Mouse (Mus musculus) NIH3T3 (cell line): ENCODE measurements around the gene 4921524J17Rik.
A peak's percentile ranks its signal among the peaks of the same experiment; 100 is the strongest.

ENCODE experiments used
- DNase-seq: peaks from one replicate; pipeline ENCODE4 v3.0.0-alpha.2; 2012; ENCODE audit warnings: low read depth

The 4921524J17Rik gene

GRCm38 (mm10) chr8:85441564-85441963 lies 8.9 kb upstream of the 4921524J17Rik start:
- no peak for DNase-seq

- no peak for DNase-seq
These were observed 3.1 kb upstream of the 4921524J17Rik start for GRCm38 (mm10) chr8:85435736-85436135.

- no peak for DNase-seq
These were observed 2.2 kb upstream of the 4921524J17Rik start for GRCm38 (mm10) chr8:85434817-85435216.

GRCm38 (mm10) chr8:85433017-85433393 lies 372 bp upstream of the 4921524J17Rik start:
- no peak for DNase-seq

- DNase-seq, result peak; percentile 66
These were observed 1.1 kb downstream of the 4921524J17Rik start for GRCm38 (mm10) chr8:85431281-85432167.

GRCm38 (mm10) chr8:85430801-85431200 lies 1.8 kb downstream of the 4921524J17Rik start:
- peak; percentile 82 for DNase-seq

- peak; percentile 25 for DNase-seq
These were observed 3.4 kb downstream of the 4921524J17Rik start for GRCm38 (mm10) chr8:85429219-85429618.

GRCm38 (mm10) chr8:85427026-85427425 lies 5.6 kb downstream of the 4921524J17Rik start:
- no peak for DNase-seq

- no peak for DNase-seq
These were observed 11.3 kb downstream of the 4921524J17Rik start for GRCm38 (mm10) chr8:85421329-85421728.

GRCm38 (mm10) chr8:85408526-85408925 lies 24.1 kb downstream of the 4921524J17Rik start:
- DNase-seq, result peak; percentile 52

GRCm38 (mm10) chr8:85408053-85408505 lies 24.6 kb downstream of the 4921524J17Rik start:
- DNase-seq, result peak; percentile 84

- DNase-seq, result no peak
These were observed 26.7 kb downstream of the 4921524J17Rik start for GRCm38 (mm10) chr8:85405961-85406360.

GRCm38 (mm10) chr8:85405418-85405817 lies 27.2 kb downstream of the 4921524J17Rik start:
- no peak for DNase-seq

- DNase-seq, result no peak
These were observed 34.1 kb downstream of the 4921524J17Rik start for GRCm38 (mm10) chr8:85398548-85398947.

- DNase-seq, result peak; percentile 56
These were observed 35.1 kb downstream of the 4921524J17Rik start for GRCm38 (mm10) chr8:85397508-85397907.

GRCm38 (mm10) chr8:85396432-85397079 lies 36.1 kb downstream of the 4921524J17Rik start:
- DNase-seq, result no peak

GRCm38 (mm10) chr8:85395681-85396431 lies 36.8 kb downstream of the 4921524J17Rik start:
- DNase-seq, result no peak

- DNase-seq, result no peak
These were observed 37.6 kb downstream of the 4921524J17Rik start for GRCm38 (mm10) chr8:85395017-85395416.

GRCm38 (mm10) chr8:85393199-85393598 lies 39.4 kb downstream of the 4921524J17Rik start:
- no peak for DNase-seq

GRCm38 (mm10) chr8:85391438-85391837 lies 41.2 kb downstream of the 4921524J17Rik start:
- DNase-seq, result no peak

GRCm38 (mm10) chr8:85386205-85386604 lies 46.4 kb downstream of the 4921524J17Rik start, which contains the start of gene Mylk3:
Mylk3 (minus strand) TSS chr8:85386345.
- no peak for DNase-seq

- no peak for DNase-seq
These were observed 50.7 kb downstream of the 4921524J17Rik start for GRCm38 (mm10) chr8:85381926-85382325.
